Mouse (Mus musculus) thymus, postnatal 10 days (tissue): Measurements from ENCODE around the gene Gadd45a.
"Not testable (repeated sequence)": the region's sequence is repeated elsewhere in the genome, so short reads cannot be mapped to it uniquely, and the experiment has no call there.

ENCODE experiments used
- DNase-seq, 2 experiments: peaks; one replicate each; pipeline ENCODE4 v3.0.0; 2021; ENCODE audit warnings: low spot score in 2 of 2

Gadd45a gene

GRCm38 (mm10) chr6:67048880-67049694, 11.8 kb upstream of the Gadd45a start:
- no peak for DNase-seq

- DNase-seq = no peak
Measured at GRCm38 (mm10) chr6:67048052-67048691, 10.9 kb upstream of the Gadd45a start.

GRCm38 (mm10) chr6:67046937-67047336, 9.7 kb upstream of the Gadd45a start:
- DNase-seq = no peak

- DNase-seq = no peak
Measured at GRCm38 (mm10) chr6:67045424-67045823, 8.2 kb upstream of the Gadd45a start.

GRCm38 (mm10) chr6:67040904-67041410, 3.7 kb upstream of the Gadd45a start:
- DNase-seq = no peak

- no peak for DNase-seq
Measured at GRCm38 (mm10) chr6:67038964-67039363, 1.7 kb upstream of the Gadd45a start.

GRCm38 (mm10) chr6:67036356-67036811, 873 bp downstream of the Gadd45a start:
- DNase-seq = peak; percentile 65 to 74

- DNase-seq = no peak
Measured at GRCm38 (mm10) chr6:67035388-67036299, 1.6 kb downstream of the Gadd45a start.

GRCm38 (mm10) chr6:67034331-67035130, 2.7 kb downstream of the Gadd45a start:
- no peak for DNase-seq

- no peak for DNase-seq
Measured at GRCm38 (mm10) chr6:67033604-67034003, 3.7 kb downstream of the Gadd45a start.

GRCm38 (mm10) chr6:67032972-67033371, 4.3 kb downstream of the Gadd45a start:
- not testable (repeated sequence) for DNase-seq

- DNase-seq = not testable (repeated sequence)
Measured at GRCm38 (mm10) chr6:67032551-67032950, 4.7 kb downstream of the Gadd45a start.

- DNase-seq = no peak
Measured at GRCm38 (mm10) chr6:67030846-67031245, 6.4 kb downstream of the Gadd45a start.

- no peak for DNase-seq
Measured at GRCm38 (mm10) chr6:67030416-67030815, 6.8 kb downstream of the Gadd45a start.

- DNase-seq = no peak
Measured at GRCm38 (mm10) chr6:67029987-67030386, 7.3 kb downstream of the Gadd45a start.

GRCm38 (mm10) chr6:67029312-67029950, 7.8 kb downstream of the Gadd45a start:
- DNase-seq = no peak

GRCm38 (mm10) chr6:67027438-67028142, 9.7 kb downstream of the Gadd45a start:
- DNase-seq = no peak

GRCm38 (mm10) chr6:67026661-67027060, 10.6 kb downstream of the Gadd45a start:
- no peak for DNase-seq

- DNase-seq = no peak
Measured at GRCm38 (mm10) chr6:67023729-67024128, 13.5 kb downstream of the Gadd45a start.

- DNase-seq = no peak
Measured at GRCm38 (mm10) chr6:67021308-67021707, 15.9 kb downstream of the Gadd45a start.
